24 mouse cellular contexts compared by ENCODE assay signal in genomic region chr16:58690322-58690732, GRCm38 (mm10). TPM values are rescaled to one million over a fixed set of nuclear protein-coding genes. Genes with fewer than 3 reads are reported as not detected.
A peak's percentile ranks its signal among the peaks of the same experiment; 100 is the strongest.
DNase-seq lines count a peak whose midpoint lies in the region; ATAC-seq and TF ChIP-seq lines count a peak whose summit lies in the region.
"Had no signal": no experiment of that assay in that cellular context is flagged by ENCODE, and none has a peak within 500 bp of the region (broad histone marks: within the 10 kb centered on the region; RNA-seq: fewer than 3 reads in every experiment).

No protein-coding gene starts in this region.

- H3K4me3 ChIP-seq in spleen, adult 2 months (ENCODE audit: extremely low read depth, insufficient read depth, insufficient read length), result no peak overlapping the region
- H3K4me3 ChIP-seq in brown adipose tissue, adult 24 weeks (ENCODE audit: insufficient read depth, low read depth, low read length), result peak overlapping the region; percentile 5; the same call in 1 of the 2 replicates
- H3K4me3 ChIP-seq: embryonic facial prominence, embryonic 15.5 days; forebrain, embryonic 12.5 days; heart, adult 2 months; hindbrain, embryonic 12.5 days; lung, embryonic 15.5 days; neural tube, embryonic 12.5 days had no signal

- ATAC-seq in megakaryocyte-erythroid progenitor cell, adult 5-6 weeks (replicated peaks; ENCODE audit: low FRiP score, low TSS enrichment, poor library complexity, severe bottlenecking), result peak; percentile 26; the same call in 1 of the 2 replicates
- ATAC-seq: intestine, embryonic 16.5 days had no signal

- TF ChIP-seq CTCF in spleen, adult 2 months (IDR thresholded peaks at IDR 0.05; ENCODE audit: extremely low read depth, insufficient read depth, insufficient read length, insufficient replicate concordance), result no peak

- H3K4me1 ChIP-seq in spleen, adult 2 months (ENCODE audit: control insufficient read depth, insufficient read depth, insufficient read length), result peaks cover 6% of the 10 kb centered on the region; the same call in 1 of the 2 replicates
- no peaks in the 10 kb centered on the region for H3K4me1 ChIP-seq in brown adipose tissue, adult 24 weeks (ENCODE audit: control insufficient read depth, insufficient read depth, insufficient read length, low read length)
- H3K4me1 ChIP-seq: embryonic facial prominence, embryonic 15.5 days; forebrain, embryonic 12.5 days; hindbrain, embryonic 12.5 days; lung, embryonic 15.5 days; neural tube, embryonic 12.5 days had no signal

- peak overlapping the region; percentile 75 for H3K27ac ChIP-seq in spleen, adult 2 months (ENCODE audit: insufficient read depth, low read length)
- H3K27ac ChIP-seq in brown adipose tissue, adult 24 weeks (replicated peaks; ENCODE audit: low read depth, low read length), result no peak overlapping the region
- H3K27ac ChIP-seq: embryonic facial prominence, embryonic 15.5 days; forebrain, embryonic 12.5 days; heart, adult 2 months; hindbrain, embryonic 12.5 days; lung, embryonic 15.5 days; neural tube, embryonic 12.5 days; stomach, postnatal 0 days had no signal

- H3K36me3 ChIP-seq in spleen, adult 2 months (ENCODE audit: control insufficient read depth, insufficient read depth, low read length), result no peaks in the 10 kb centered on the region
- H3K36me3 ChIP-seq: embryonic facial prominence, embryonic 15.5 days; forebrain, embryonic 12.5 days; hindbrain, embryonic 12.5 days; lung, embryonic 15.5 days; neural tube, embryonic 12.5 days had no signal

- no peak for TF ChIP-seq POLR2A in spleen, adult 2 months (IDR thresholded peaks at IDR 0.05; ENCODE audit: low read depth, low read length)

- WGBS in spleen, adult 2 months, result 5% methylated on average over 5 of the region's 5 CpGs

- peak; percentile 28 to 40 for DNase-seq in spleen, adult 2 months (ENCODE audit: low read depth in 1 of 2, low spot score in 2 of 2)
- DNase-seq in spleen, postnatal 4 days (ENCODE audit: low spot score in 2 of 2), result no peak
- DNase-seq in Muller cell, postnatal 12 days (ENCODE audit: inconsistent ontology term), result no peak
- DNase-seq in testis, postnatal 14 days (ENCODE audit: low spot score), result no peak
- no peak for DNase-seq in thymus, adult 18-20 months
- DNase-seq: adrenal gland, postnatal 36 days; heart, adult 2 months; liver; right cerebral cortex, postnatal 4 days; thymus, postnatal 36 days had no signal

- no peaks in the 10 kb centered on the region for H3K27me3 ChIP-seq in spleen, adult 2 months (ENCODE audit: control insufficient read depth, insufficient read depth, low read length)
- H3K27me3 ChIP-seq: embryonic facial prominence, embryonic 15.5 days; forebrain, embryonic 12.5 days; hindbrain, embryonic 12.5 days; lung, embryonic 15.5 days; neural tube, embryonic 12.5 days had no signal

RNA-seq across cellular contexts. Expression of gene Cpox, which starts 20.2 kb away (rescaled TPM):
- 22.3 and 36.3 TPM in 2 replicates for polyA plus RNA-seq in spleen, adult 2 months (2012; rRNA removed)
- polyA plus RNA-seq in brown adipose tissue, adult 24 weeks (2012; ENCODE audit: insufficient read depth, insufficient read length, missing spikeins), result 3.0 and 4.6 TPM in 2 replicates
- 250 and 314 TPM in 2 replicates for total RNA-seq in megakaryocyte-erythroid progenitor cell, adult 5-6 weeks (2014; fragmentation: Nextera tagmentation)
- 138 and 210 TPM in 2 replicates for total RNA-seq in megakaryocyte-erythroid progenitor cell, adult 5-6 weeks (2017)

RNA-seq across cellular contexts. Expression of gene Gpr15, which starts 28.5 kb away (rescaled TPM):
- polyA plus RNA-seq in spleen, adult 2 months (2012; rRNA removed), result 0.70 and 0.86 TPM in 2 replicates
- not detected in 2 replicates for polyA plus RNA-seq in brown adipose tissue, adult 24 weeks (2012; ENCODE audit: insufficient read depth, insufficient read length, missing spikeins)
- not detected in 2 replicates for total RNA-seq in megakaryocyte-erythroid progenitor cell, adult 5-6 weeks (2014; fragmentation: Nextera tagmentation)
- not detected in 2 replicates for total RNA-seq in megakaryocyte-erythroid progenitor cell, adult 5-6 weeks (2017)
- total RNA-seq: adrenal gland, postnatal 36 days; heart, adult 2 months; layer of hippocampus, adult 18-20 months; left cerebral cortex, postnatal 14 days had no signal
- polyA plus RNA-seq: hindbrain, embryonic 12.5 days; kidney, embryonic 16.5 days; midbrain, embryonic 11.5 days; neural tube, embryonic 12.5 days; stomach, postnatal 0 days had no signal

RNA-seq across cellular contexts. Expression of gene Cldnd1, which starts 37.4 kb away (rescaled TPM):
- polyA plus RNA-seq in spleen, adult 2 months (2012; rRNA removed), result 26.0 and 27.5 TPM in 2 replicates
- 22.5 and 41.1 TPM in 2 replicates for polyA plus RNA-seq in brown adipose tissue, adult 24 weeks (2012; ENCODE audit: insufficient read depth, insufficient read length, missing spikeins)
- total RNA-seq in megakaryocyte-erythroid progenitor cell, adult 5-6 weeks (2014; fragmentation: Nextera tagmentation), result 40.0 and 41.1 TPM in 2 replicates
- total RNA-seq in megakaryocyte-erythroid progenitor cell, adult 5-6 weeks (2017), result 16.4 and 36.4 TPM in 2 replicates

RNA-seq across cellular contexts. Expression of gene E330017A01Rik, which starts 51.8 kb away (rescaled TPM):
- polyA plus RNA-seq in spleen, adult 2 months (2012; rRNA removed), result not detected in 2 replicates
- not detected in 2 replicates for polyA plus RNA-seq in brown adipose tissue, adult 24 weeks (2012; ENCODE audit: insufficient read depth, insufficient read length, missing spikeins)
- total RNA-seq in megakaryocyte-erythroid progenitor cell, adult 5-6 weeks (2014; fragmentation: Nextera tagmentation), result not detected in 2 replicates
- not detected in 2 replicates for total RNA-seq in megakaryocyte-erythroid progenitor cell, adult 5-6 weeks (2017)
- total RNA-seq: adrenal gland, postnatal 36 days; heart, adult 2 months; layer of hippocampus, adult 18-20 months; left cerebral cortex, postnatal 14 days had no signal
- polyA plus RNA-seq: embryonic facial prominence, embryonic 15.5 days; forebrain, embryonic 12.5 days; heart, adult 2 months; heart, embryonic 16.5 days; hindbrain, embryonic 12.5 days; intestine, embryonic 16.5 days; kidney, embryonic 16.5 days; lung, embryonic 15.5 days; midbrain, embryonic 11.5 days; stomach, postnatal 0 days had no signal

Comparison
In these comparisons a context has a peak if more than half of its experiments do, and no peak if none do; other contexts are left out.
1. DNase-seq: peak in spleen, adult 2 months (2 of 2); none in spleen, postnatal 4 days (0 of 2), Muller cell, postnatal 12 days (single experiment), testis, postnatal 14 days (single experiment) and thymus, adult 18-20 months (0 of 2).